Mouse (Mus musculus): ENCODE measurements around the gene Tefm.

Tefm gene

GRCm38 (mm10) chr11:80090555-80091164 lies 51.3 kb downstream of the Tefm start:
- no peak for DNase-seq (ENCODE audit: low read depth)

GRCm38 (mm10) chr11:80089817-80090214 lies 52.2 kb downstream of the Tefm start:
- DNase-seq (ENCODE audit: low read depth) = no peak

GRCm38 (mm10) chr11:80088917-80089816 lies 52.8 kb downstream of the Tefm start, which contains the start of gene Atad5:
TSS of gene Atad5 (plus strand) at chr11:80089400.
- peak; percentile 78 for DNase-seq (ENCODE audit: low read depth)

- peak; percentile 92 for DNase-seq (ENCODE audit: low read depth)
Observed at GRCm38 (mm10) chr11:80086844-80087243, 55.1 kb downstream of the Tefm start.
